Mouse (Mus musculus): ENCODE results near the gene Gstm1. TPM values are rescaled to one million over a fixed set of nuclear protein-coding genes. Genes with fewer than 3 reads are reported as not detected.

Gstm1 gene
- polyA plus RNA-seq, 1 experiment = 69.5 TPM

- Histone ChIP-seq H3K27ac (ENCODE audit: control insufficient read depth, insufficient read depth, low read depth, low read length, poor library complexity) (no peak overlapping the region), H3K4me1 (ENCODE audit: control insufficient read depth, insufficient read depth, low read length) (no peaks in the 10 kb centered on the region; the same call in 1 of the 2 replicates), H3K4me3 (replicated peaks; ENCODE audit: control insufficient read depth, low read depth, low read length) (no peak overlapping the region)
- TF ChIP-seq POLR2A (IDR thresholded peaks at IDR 0.05; ENCODE audit: borderline replicate concordance, control insufficient read depth, low read depth, low read length) = no peak
- no peak for TF ChIP-seq CTCF (IDR thresholded peaks at IDR 0.05; ENCODE audit: control insufficient read depth, insufficient read depth, low read length)
- WGBS = 87% methylated on average over 5 of the region's 5 CpGs
Measured at GRCm38 (mm10) chr3:107966631-107967030, 51.1 kb downstream of the Gstm1 start.

DNA sequence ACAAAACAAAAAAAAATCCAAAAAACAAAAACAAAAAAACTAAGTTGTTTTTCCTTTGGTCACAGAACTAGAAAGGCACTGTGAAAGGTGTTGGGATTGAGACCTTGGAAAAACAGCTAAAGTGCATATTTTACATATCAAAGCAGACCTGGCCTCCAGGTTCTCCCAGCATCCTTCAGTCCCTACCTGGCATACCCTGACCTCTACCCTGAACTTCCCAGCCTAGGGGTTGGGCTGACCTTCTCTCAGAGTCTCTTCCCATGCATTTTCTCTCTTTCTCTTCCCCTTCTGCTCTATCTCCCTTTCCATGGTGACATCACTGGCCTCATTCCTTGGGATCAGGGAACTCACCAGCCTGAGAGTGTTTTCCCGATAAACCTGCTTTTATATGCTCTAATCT, 52.2 kb downstream of the Gstm1 start:
- TF ChIP-seq CTCF (IDR thresholded peaks at IDR 0.05; ENCODE audit: control insufficient read depth, insufficient read depth, low read length) (no peak), POLR2A (IDR thresholded peaks at IDR 0.05; ENCODE audit: borderline replicate concordance, control insufficient read depth, low read depth, low read length) (no peak)

GRCm38 (mm10) chr3:107964656-107965308, 53.0 kb downstream of the Gstm1 start:
- no peak overlapping the region for H3K27ac ChIP-seq (ENCODE audit: control insufficient read depth, insufficient read depth, low read depth, low read length, poor library complexity)

More for the DNA sequence above, 52.2 kb downstream of the Gstm1 start:
- H3K4me3 ChIP-seq (replicated peaks; ENCODE audit: control insufficient read depth, low read depth, low read length) = no peak overlapping the region
- no peak overlapping the region for H3K27ac ChIP-seq (ENCODE audit: control insufficient read depth, insufficient read depth, low read depth, low read length, poor library complexity)
- 77% methylated on average over 1 of the region's 1 CpGs for WGBS
- no peaks in the 10 kb centered on the region; the same call in 1 of the 2 replicates for H3K4me1 ChIP-seq (ENCODE audit: control insufficient read depth, insufficient read depth, low read length)

GRCm38 (mm10) chr3:107964026-107964425, 53.7 kb downstream of the Gstm1 start:
- Histone ChIP-seq H3K4me3 (replicated peaks; ENCODE audit: control insufficient read depth, low read depth, low read length) (no peak overlapping the region), H3K4me1 (ENCODE audit: control insufficient read depth, insufficient read depth, low read length) (no peaks in the 10 kb centered on the region; the same call in 1 of the 2 replicates), H3K27ac (ENCODE audit: control insufficient read depth, insufficient read depth, low read depth, low read length, poor library complexity) (no peak overlapping the region)
- TF ChIP-seq CTCF (IDR thresholded peaks at IDR 0.05; ENCODE audit: control insufficient read depth, insufficient read depth, low read length) = no peak
- no peak for TF ChIP-seq POLR2A (IDR thresholded peaks at IDR 0.05; ENCODE audit: borderline replicate concordance, control insufficient read depth, low read depth, low read length)
- 77% methylated on average over 4 of the region's 4 CpGs for WGBS

More at GRCm38 (mm10) chr3:107964656-107965308, 53.0 kb downstream of the Gstm1 start:
- TF ChIP-seq POLR2A (IDR thresholded peaks at IDR 0.05; ENCODE audit: borderline replicate concordance, control insufficient read depth, low read depth, low read length) (no peak), CTCF (IDR thresholded peaks at IDR 0.05; ENCODE audit: control insufficient read depth, insufficient read depth, low read length) (no peak)
- no peak overlapping the region for H3K4me3 ChIP-seq (replicated peaks; ENCODE audit: control insufficient read depth, low read depth, low read length)
- H3K4me1 ChIP-seq (ENCODE audit: control insufficient read depth, insufficient read depth, low read length) = no peaks in the 10 kb centered on the region; the same call in 1 of the 2 replicates
- WGBS = 41% methylated on average over 5 of the region's 5 CpGs

Other genes starting within 250 kb of the Gstm1 start
- gene Eps8l3, start 140.7 kb downstream of the Gstm1 start, polyA plus RNA-seq (2011; ENCODE audit: insufficient read depth, insufficient read length, low replicate concordance, missing spikeins) = not detected in 2 replicates
- 40.9 and 62.6 TPM in 2 replicates for gene Gstm5, start 122.2 kb downstream of the Gstm1 start, polyA plus RNA-seq (2011; ENCODE audit: insufficient read depth, insufficient read length, low replicate concordance, missing spikeins)
- not detected in 2 replicates for gene Gstm7, start 86.2 kb downstream of the Gstm1 start, polyA plus RNA-seq (2011; ENCODE audit: insufficient read depth, insufficient read length, low replicate concordance, missing spikeins)
- gene Gstm6, start 74.2 kb downstream of the Gstm1 start, polyA plus RNA-seq (2011; ENCODE audit: insufficient read depth, insufficient read length, low replicate concordance, missing spikeins) = 1.8 TPM in 1 of 2 replicates, not detected in the other
- gene Gstm3, start 48.7 kb downstream of the Gstm1 start, polyA plus RNA-seq (2011; ENCODE audit: insufficient read depth, insufficient read length, low replicate concordance, missing spikeins) = not detected in 2 replicates
- 8.7 and 10.5 TPM in 2 replicates for gene Gstm2, start 31.5 kb downstream of the Gstm1 start, polyA plus RNA-seq (2011; ENCODE audit: insufficient read depth, insufficient read length, low replicate concordance, missing spikeins)
- gene Gstm4, start 26.9 kb upstream of the Gstm1 start, polyA plus RNA-seq (2011; ENCODE audit: insufficient read depth, insufficient read length, low replicate concordance, missing spikeins) = 4.8 and 8.3 TPM in 2 replicates
- 15.3 and 47.2 TPM in 2 replicates for gene Ampd2, start 68.7 kb upstream of the Gstm1 start, polyA plus RNA-seq (2011; ENCODE audit: insufficient read depth, insufficient read length, low replicate concordance, missing spikeins)
- 1.0 TPM in 1 of 2 replicates, not detected in the other for gene Gnat2, start 74.8 kb upstream of the Gstm1 start, polyA plus RNA-seq (2011; ENCODE audit: insufficient read depth, insufficient read length, low replicate concordance, missing spikeins)
- gene Gnai3, start 128.2 kb upstream of the Gstm1 start, polyA plus RNA-seq (2011; ENCODE audit: insufficient read depth, insufficient read length, low replicate concordance, missing spikeins) = 11.7 and 27.5 TPM in 2 replicates
- gene Gpr61, start 136.9 kb upstream of the Gstm1 start, polyA plus RNA-seq (2011; ENCODE audit: insufficient read depth, insufficient read length, low replicate concordance, missing spikeins) = not detected in 2 replicates
- gene Amigo1, start 168.4 kb upstream of the Gstm1 start, polyA plus RNA-seq (2011; ENCODE audit: insufficient read depth, insufficient read length, low replicate concordance, missing spikeins) = 0.75 and 1.9 TPM in 2 replicates
- gene Cyb561d1, start 183.2 kb upstream of the Gstm1 start, polyA plus RNA-seq (2011; ENCODE audit: insufficient read depth, insufficient read length, low replicate concordance, missing spikeins) = 3.8 and 12.1 TPM in 2 replicates
- gene Atxn7l2, start 193.0 kb upstream of the Gstm1 start, polyA plus RNA-seq (2011; ENCODE audit: insufficient read depth, insufficient read length, low replicate concordance, missing spikeins) = 3.4 and 10.1 TPM in 2 replicates
- gene Sypl2, start 208.7 kb upstream of the Gstm1 start, polyA plus RNA-seq (2011; ENCODE audit: insufficient read depth, insufficient read length, low replicate concordance, missing spikeins) = 0.37 TPM in 1 of 2 replicates, not detected in the other
- 37.3 and 60.9 TPM in 2 replicates for gene Psma5, start 239.0 kb upstream of the Gstm1 start, polyA plus RNA-seq (2011; ENCODE audit: insufficient read depth, insufficient read length, low replicate concordance, missing spikeins)

All from bone marrow, adult 2 months (tissue).